Mouse (Mus musculus): Measurements from ENCODE around the gene 2900011O08Rik. TPM values are rescaled to one million over a fixed set of nuclear protein-coding genes. Genes with fewer than 3 reads are reported as not detected.

2900011O08Rik gene
- polyA plus RNA-seq, 1 experiment from 2014 or later: 2.1 TPM

GRCm38 (mm10) chr16:14009966-14010365 lies 23.6 kb downstream of the 2900011O08Rik start:
- WGBS: 89% methylated on average over 4 of the region's 4 CpGs

GRCm38 (mm10) chr16:14017306-14017705 lies 30.9 kb downstream of the 2900011O08Rik start:
- H3K36me3 ChIP-seq: no peaks in the 10 kb centered on the region
- H3K4me3 ChIP-seq (replicated peaks): no peak overlapping the region
- no peaks in the 10 kb centered on the region for H3K9me3 ChIP-seq
- H3K27ac ChIP-seq: no peak overlapping the region
- H3K27me3 ChIP-seq (replicated peaks): no peaks in the 10 kb centered on the region
- no peak overlapping the region for H3K9ac ChIP-seq
- no peak for ATAC-seq
- no peak overlapping the region for H3K4me2 ChIP-seq (replicated peaks)
- H3K4me1 ChIP-seq (replicated peaks): no peaks in the 10 kb centered on the region
- WGBS: 72% methylated on average over 8 of the region's 8 CpGs

More at GRCm38 (mm10) chr16:14009966-14010365, 23.6 kb downstream of the 2900011O08Rik start:
- H3K9ac ChIP-seq: no peak overlapping the region
- no peak overlapping the region for H3K27ac ChIP-seq
- no peak for ATAC-seq
- no peak overlapping the region for H3K4me2 ChIP-seq (replicated peaks)
- no peak overlapping the region for H3K4me3 ChIP-seq (replicated peaks)
- H3K4me1 ChIP-seq (replicated peaks): no peaks in the 10 kb centered on the region
- no peaks in the 10 kb centered on the region for H3K36me3 ChIP-seq
- no peaks in the 10 kb centered on the region for H3K9me3 ChIP-seq
- no peaks in the 10 kb centered on the region for H3K27me3 ChIP-seq (replicated peaks)

DNA sequence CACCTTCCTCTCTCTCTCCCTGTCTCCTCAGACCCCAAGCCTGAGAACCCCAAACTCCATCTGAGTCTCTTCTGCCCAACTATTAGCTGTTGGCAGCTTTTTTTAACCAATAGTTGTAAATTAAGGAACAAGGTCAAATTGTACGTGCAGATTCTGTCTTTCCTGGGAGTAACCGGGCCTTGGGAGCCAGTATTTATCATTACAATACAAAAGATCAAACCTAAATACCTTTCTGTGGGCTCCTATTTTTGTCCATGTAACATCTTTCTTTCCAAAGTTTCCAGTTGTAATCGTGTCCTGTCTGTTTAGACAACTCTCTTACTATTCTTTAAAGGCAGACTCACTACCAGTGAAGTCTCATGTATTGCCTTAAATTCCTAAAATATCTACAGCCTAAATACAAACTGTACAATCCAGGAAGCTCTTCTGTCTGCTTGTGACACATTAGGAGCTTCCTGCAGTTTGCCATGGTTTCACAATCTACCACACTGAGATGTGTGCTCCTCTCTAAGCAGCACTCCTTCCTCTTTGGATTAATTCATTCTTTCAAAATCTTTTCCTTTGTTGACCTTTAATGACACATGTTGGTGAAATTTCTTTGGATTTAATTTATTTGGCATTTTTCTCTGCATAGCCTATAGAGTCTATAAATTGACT lies 34.9 kb downstream of the 2900011O08Rik start:
- 73% methylated on average over 3 of the region's 3 CpGs for WGBS
- no peaks in the 10 kb centered on the region for H3K27me3 ChIP-seq (replicated peaks)
- no peak for ATAC-seq

GRCm38 (mm10) chr16:14025091-14025990 lies 38.9 kb downstream of the 2900011O08Rik start:
- Histone ChIP-seq H3K4me2 (replicated peaks) (no peak overlapping the region), H3K4me1 (replicated peaks) (no peaks in the 10 kb centered on the region), H3K9ac (no peak overlapping the region), H3K4me3 (replicated peaks) (no peak overlapping the region), H3K27me3 (replicated peaks) (no peaks in the 10 kb centered on the region), H3K9me3 (no peaks in the 10 kb centered on the region), H3K27ac (no peak overlapping the region), H3K36me3 (no peaks in the 10 kb centered on the region)
- WGBS: 66% methylated on average over 2 of the region's 2 CpGs
- ATAC-seq: no peak

More for the DNA sequence above, 34.9 kb downstream of the 2900011O08Rik start:
- H3K36me3 ChIP-seq: no peaks in the 10 kb centered on the region
- H3K9ac ChIP-seq: no peak overlapping the region
- H3K4me2 ChIP-seq (replicated peaks): no peak overlapping the region
- no peaks in the 10 kb centered on the region for H3K9me3 ChIP-seq
- H3K27ac ChIP-seq: no peak overlapping the region
- H3K4me3 ChIP-seq (replicated peaks): no peak overlapping the region
- H3K4me1 ChIP-seq (replicated peaks): no peaks in the 10 kb centered on the region

- Histone ChIP-seq H3K9me3 (no peaks in the 10 kb centered on the region), H3K4me1 (replicated peaks) (no peaks in the 10 kb centered on the region), H3K27ac (no peak overlapping the region), H3K9ac (no peak overlapping the region), H3K4me2 (replicated peaks) (no peak overlapping the region), H3K36me3 (no peaks in the 10 kb centered on the region), H3K4me3 (replicated peaks) (no peak overlapping the region), H3K27me3 (replicated peaks) (no peaks in the 10 kb centered on the region)
- ATAC-seq: no peak
- 60% methylated on average over 2 of the region's 2 CpGs for WGBS
These were observed 42.7 kb downstream of the 2900011O08Rik start for GRCm38 (mm10) chr16:14029072-14029471.

DNA sequence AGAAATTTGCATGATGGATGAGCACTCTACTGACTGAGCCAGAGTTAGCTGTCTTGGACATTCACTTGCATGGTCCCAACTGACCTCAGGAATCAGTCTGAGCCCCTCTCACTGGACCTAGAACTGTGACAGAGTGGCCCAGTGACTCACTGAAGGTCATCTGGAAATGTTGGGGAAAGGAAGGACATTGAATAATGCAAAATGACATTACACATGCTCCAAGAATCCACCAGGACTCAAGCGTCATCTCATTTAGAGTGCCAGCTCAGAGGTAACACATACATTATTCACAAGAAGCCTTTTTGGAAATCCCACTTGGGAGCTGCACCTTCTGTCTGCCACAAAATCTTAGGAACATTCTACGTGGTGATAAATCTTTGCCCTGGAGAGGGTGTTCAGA lies 43.4 kb downstream of the 2900011O08Rik start:
- H3K4me1 ChIP-seq (replicated peaks): no peaks in the 10 kb centered on the region
- H3K9me3 ChIP-seq: no peaks in the 10 kb centered on the region
- H3K27ac ChIP-seq: no peak overlapping the region
- ATAC-seq: no peak
- H3K36me3 ChIP-seq: no peaks in the 10 kb centered on the region
- no peaks in the 10 kb centered on the region for H3K27me3 ChIP-seq (replicated peaks)
- H3K4me2 ChIP-seq (replicated peaks): no peak overlapping the region
- H3K9ac ChIP-seq: no peak overlapping the region
- H3K4me3 ChIP-seq (replicated peaks): no peak overlapping the region
- 88% methylated on average over 2 of the region's 2 CpGs for WGBS

DNA sequence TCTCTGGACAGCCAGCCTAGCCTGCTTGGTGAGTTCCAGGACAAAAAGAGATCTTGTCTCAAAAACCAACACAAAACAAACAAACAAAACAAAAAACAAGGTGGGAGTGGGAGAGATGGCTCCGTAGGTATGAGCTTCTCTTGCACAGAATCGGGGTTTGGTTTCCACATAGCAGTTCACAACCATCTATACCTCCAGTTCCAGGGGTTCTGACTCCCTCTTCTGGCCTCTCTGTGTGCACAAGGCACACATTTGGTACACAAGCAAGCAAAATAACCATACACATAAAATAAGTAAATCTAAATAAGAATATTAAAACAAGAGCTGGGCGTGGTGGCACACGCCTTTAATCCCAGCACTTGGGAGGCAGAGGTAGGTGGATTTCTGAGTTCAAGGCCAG lies 44.2 kb downstream of the 2900011O08Rik start:
- Histone ChIP-seq H3K9me3 (no peaks in the 10 kb centered on the region), H3K4me3 (replicated peaks) (no peak overlapping the region), H3K36me3 (no peaks in the 10 kb centered on the region), H3K9ac (no peak overlapping the region), H3K27me3 (replicated peaks) (no peaks in the 10 kb centered on the region), H3K4me2 (replicated peaks) (no peak overlapping the region), H3K27ac (no peak overlapping the region), H3K4me1 (replicated peaks) (no peaks in the 10 kb centered on the region)
- 86% methylated on average over 4 of the region's 4 CpGs for WGBS
- ATAC-seq: no peak

DNA sequence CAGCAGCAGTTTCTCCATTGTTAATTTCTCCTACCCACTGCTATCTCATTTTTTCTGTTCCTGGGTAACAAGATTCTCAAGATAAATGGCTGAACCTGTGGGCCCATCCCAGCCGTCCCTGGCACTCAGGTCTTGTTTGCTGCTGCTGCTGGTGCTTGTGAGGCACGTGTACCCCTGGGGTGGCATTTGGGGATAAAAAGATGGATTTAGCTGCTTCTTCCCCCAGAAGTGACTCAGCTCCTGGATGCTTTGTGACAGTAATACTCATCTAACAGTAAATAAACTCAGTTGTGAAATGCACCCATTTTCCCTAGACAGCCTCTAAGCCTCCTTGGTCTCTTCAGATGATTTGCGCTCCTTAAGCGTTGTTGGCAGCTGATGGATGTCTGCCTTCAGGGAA lies 46.7 kb downstream of the 2900011O08Rik start:
- WGBS: 74% methylated on average over 4 of the region's 4 CpGs
- no peak overlapping the region for H3K4me2 ChIP-seq (replicated peaks)
- no peaks in the 10 kb centered on the region for H3K36me3 ChIP-seq
- no peak overlapping the region for H3K27ac ChIP-seq
- no peaks in the 10 kb centered on the region for H3K4me1 ChIP-seq (replicated peaks)
- no peak for ATAC-seq
- H3K9me3 ChIP-seq: no peaks in the 10 kb centered on the region
- no peaks in the 10 kb centered on the region for H3K27me3 ChIP-seq (replicated peaks)
- H3K4me3 ChIP-seq (replicated peaks): no peak overlapping the region
- no peak overlapping the region for H3K9ac ChIP-seq

DNA sequence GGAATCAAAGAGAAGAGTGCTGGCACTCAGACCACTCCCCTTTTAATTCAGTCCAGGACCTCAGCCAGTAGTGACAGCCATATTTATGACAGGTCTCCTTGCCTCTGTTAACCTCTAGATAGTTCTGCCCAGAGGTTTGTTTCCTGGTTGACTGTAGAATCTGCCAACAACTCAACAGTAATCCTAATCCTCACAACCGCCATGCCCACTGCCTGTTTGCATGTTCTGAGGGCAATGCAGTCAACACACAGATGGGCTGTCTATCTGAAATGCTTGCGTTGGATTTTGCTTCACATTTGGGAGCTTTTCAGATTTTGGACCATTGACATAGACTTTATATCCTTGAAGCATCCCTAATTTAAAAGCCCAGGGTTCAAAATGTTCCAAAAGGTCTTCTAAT lies 56.0 kb downstream of the 2900011O08Rik start:
- H3K9ac ChIP-seq: no peak overlapping the region
- H3K36me3 ChIP-seq: no peaks in the 10 kb centered on the region
- ATAC-seq: no peak
- H3K27me3 ChIP-seq (replicated peaks): no peaks in the 10 kb centered on the region
- 88% methylated on average over 2 of the region's 2 CpGs for WGBS
- H3K4me3 ChIP-seq (replicated peaks): no peak overlapping the region
- H3K4me1 ChIP-seq (replicated peaks): no peaks in the 10 kb centered on the region
- no peaks in the 10 kb centered on the region for H3K9me3 ChIP-seq
- no peak overlapping the region for H3K4me2 ChIP-seq (replicated peaks)
- no peak overlapping the region for H3K27ac ChIP-seq

- no peak overlapping the region for H3K9ac ChIP-seq
- no peaks in the 10 kb centered on the region for H3K4me1 ChIP-seq (replicated peaks)
- no peaks in the 10 kb centered on the region for H3K9me3 ChIP-seq
- no peak overlapping the region for H3K27ac ChIP-seq
- no peak overlapping the region for H3K4me2 ChIP-seq (replicated peaks)
- 77% methylated on average over 8 of the region's 8 CpGs for WGBS
- ATAC-seq: no peak
- no peak overlapping the region for H3K4me3 ChIP-seq (replicated peaks)
- H3K27me3 ChIP-seq (replicated peaks): no peaks in the 10 kb centered on the region
- no peaks in the 10 kb centered on the region for H3K36me3 ChIP-seq
These were observed 58.3 kb downstream of the 2900011O08Rik start for GRCm38 (mm10) chr16:14044695-14045094.

DNA sequence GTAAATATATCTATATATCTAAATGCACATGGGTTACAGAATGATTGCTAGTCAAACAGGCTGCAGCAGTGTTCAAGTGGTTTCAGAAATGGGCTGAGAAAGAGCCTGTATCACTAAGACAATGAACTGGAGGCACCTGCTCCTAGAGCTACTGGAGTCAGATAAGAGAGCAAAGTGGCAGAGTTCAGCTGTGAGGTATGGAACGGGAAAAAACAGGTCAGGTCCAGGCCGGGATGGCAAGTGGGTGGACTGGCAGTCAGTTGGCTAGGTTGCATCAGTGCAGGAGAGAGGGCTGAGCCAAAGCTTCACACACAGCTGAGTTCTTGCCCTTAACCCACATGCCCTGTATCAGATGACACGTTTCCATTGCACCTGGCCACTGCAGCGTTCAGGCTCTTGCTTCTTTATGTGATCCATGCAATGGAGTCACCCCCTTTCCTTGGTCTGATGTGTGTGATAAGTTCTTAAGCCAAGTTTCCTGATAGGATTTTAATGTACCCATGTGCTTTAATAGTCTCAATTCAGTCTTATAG lies 59.9 kb downstream of the 2900011O08Rik start:
- WGBS: 70% methylated on average over 4 of the region's 4 CpGs
- ATAC-seq: peak; percentile 47; the same call in 1 of the 2 replicates
- Histone ChIP-seq H3K4me3 (replicated peaks) (no peak overlapping the region), H3K4me1 (replicated peaks) (no peaks in the 10 kb centered on the region), H3K9ac (no peak overlapping the region), H3K27me3 (replicated peaks) (no peaks in the 10 kb centered on the region), H3K27ac (no peak overlapping the region), H3K4me2 (replicated peaks) (no peak overlapping the region), H3K9me3 (no peaks in the 10 kb centered on the region), H3K36me3 (no peaks in the 10 kb centered on the region)

DNA sequence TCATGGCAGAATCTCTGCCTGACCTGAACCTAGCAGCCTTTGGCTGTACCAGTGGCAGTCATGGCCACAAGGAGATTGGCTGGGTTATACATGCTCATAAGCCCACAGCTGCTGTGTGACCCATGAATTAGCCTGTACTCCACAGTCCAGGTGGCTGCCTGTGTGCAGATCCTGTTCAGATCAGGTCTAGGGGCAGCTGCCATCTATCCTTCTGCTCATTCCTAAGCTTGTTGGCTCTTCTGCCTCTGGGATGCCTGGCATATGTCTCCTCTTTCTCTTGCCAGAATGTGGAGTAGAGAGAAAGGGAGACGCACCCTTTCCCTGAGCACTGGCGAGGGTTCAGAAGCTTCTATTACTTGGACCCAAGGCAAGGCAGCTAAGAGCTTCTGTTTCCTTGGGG lies 65.8 kb downstream of the 2900011O08Rik start:
- ATAC-seq: no peak
- H3K36me3 ChIP-seq: no peaks in the 10 kb centered on the region
- H3K4me1 ChIP-seq (replicated peaks): no peaks in the 10 kb centered on the region
- no peak overlapping the region for H3K4me3 ChIP-seq (replicated peaks)
- H3K27me3 ChIP-seq (replicated peaks): no peaks in the 10 kb centered on the region
- no peak overlapping the region for H3K9ac ChIP-seq
- H3K4me2 ChIP-seq (replicated peaks): no peak overlapping the region
- WGBS: 85% methylated on average over 2 of the region's 2 CpGs
- no peaks in the 10 kb centered on the region for H3K9me3 ChIP-seq
- H3K27ac ChIP-seq: no peak overlapping the region

All from intestine, embryonic 15.5 days (tissue).